Mouse (Mus musculus) forebrain, embryonic 16.5 days (tissue): ENCODE data around the gene Slc7a8. TPM values are rescaled to one million over a fixed set of nuclear protein-coding genes. Genes with fewer than 3 reads are reported as not detected.

Experiments used
- ATAC-seq: fragments of 200-750 bp; cut with Nextera tagmentation; 2 replicates; pipeline ENCODE4 v1.8.0; 2017; ENCODE audit warnings: mild to moderate bottlenecking, moderate library complexity
- H3K27ac ChIP-seq: fragments of 300-500 bp; sonication (generic); 2 replicates; pipeline ENCODE4 v1.5.1; 2014; ENCODE audit warnings: low read length, control low read depth
- H3K27me3 ChIP-seq: fragments of 300-500 bp; sonication (generic); replicated peaks from 2 replicates; pipeline ENCODE4 v1.6.1; 2014; ENCODE audit warnings: low read length; ENCODE audit not compliant: control insufficient read depth, insufficient read depth
- H3K36me3 ChIP-seq: fragments of 300-500 bp; sonication (generic); 2 replicates; pipeline ENCODE4 v1.6.1; 2014; ENCODE audit not compliant: control insufficient read depth, insufficient read depth
- H3K4me1 ChIP-seq: fragments of 300-500 bp; sonication (generic); replicated peaks from 2 replicates; pipeline ENCODE4 v1.6.1; 2014; ENCODE audit warnings: low read length; ENCODE audit not compliant: control insufficient read depth, insufficient read depth
- H3K4me2 ChIP-seq: fragments of 300-500 bp; sonication (generic); 2 replicates; pipeline ENCODE4 v1.6.1; 2014; ENCODE audit warnings: mild to moderate bottlenecking, low read length, control low read depth
- H3K4me3 ChIP-seq: fragments of 300-500 bp; sonication (generic); replicated peaks from 2 replicates; pipeline ENCODE4 v1.5.1; 2014; ENCODE audit warnings: mild to moderate bottlenecking, low read length, control low read depth
- H3K9ac ChIP-seq: fragments of 300-500 bp; sonication (generic); replicated peaks from 2 replicates; pipeline ENCODE4 v1.6.1; 2014; ENCODE audit warnings: low read depth, low read length, control low read depth
- H3K9me3 ChIP-seq: fragments of 300-500 bp; sonication (generic); 2 replicates; pipeline ENCODE4 v1.6.1; 2016; ENCODE audit warnings: low read length; ENCODE audit not compliant: control insufficient read depth
- WGBS: fragments of 180-500 bp; shearing (Covaris S2); extraction: QIAGEN DNeasy Blood & Tissue Kit; methylation state at CpG from one replicate; pipeline ENCODE4 v1.1.7; 2014; 5-methylcytosine and 5-hydroxymethylcytosine counted together
- polyA plus RNA-seq: library from polyadenylated mRNA; unstranded; fragments of >200 nt; fragmentation: Nextera tagmentation; extraction: Ambion mirVana; gene quantifications from 2 replicates; pipeline ENCODE4 v1.2.1, GENCODE M21; 2015

Slc7a8 gene
- polyA plus RNA-seq, 1 experiment from 2014 or later, result 8.7 TPM

DNA sequence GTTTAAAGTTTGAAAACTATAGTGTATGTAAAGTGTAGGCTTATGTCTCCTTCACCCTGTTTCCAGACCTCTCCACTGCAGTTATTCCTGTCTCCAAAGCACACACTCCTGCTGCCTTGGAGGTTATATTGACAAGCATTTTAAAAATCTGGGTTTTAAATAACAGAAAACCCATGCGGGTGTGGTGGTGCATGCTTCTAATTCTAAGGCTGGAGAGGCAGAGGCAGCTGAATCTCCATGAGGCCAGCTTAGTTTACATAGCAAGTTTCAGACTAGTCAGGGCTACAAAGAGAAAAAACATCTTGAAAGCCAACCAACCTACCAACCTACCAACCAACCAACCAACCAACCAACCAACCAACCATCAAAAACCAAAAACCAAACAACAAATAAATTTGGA is 66.3 kb downstream of the Slc7a8 start:
- no peak for ATAC-seq
- WGBS, result 83% methylated on average over 1 of the region's 1 CpGs
- H3K27me3 ChIP-seq, result no peaks in the 10 kb centered on the region
- H3K27ac ChIP-seq, result no peak overlapping the region
- H3K9me3 ChIP-seq, result no peaks in the 10 kb centered on the region
- H3K9ac ChIP-seq, result no peak overlapping the region
- H3K4me1 ChIP-seq, result peaks cover 7% of the 10 kb centered on the region
- no peak overlapping the region; the same call in 1 of the 2 replicates for H3K4me2 ChIP-seq
- no peak overlapping the region for H3K4me3 ChIP-seq
- H3K36me3 ChIP-seq, result no peaks in the 10 kb centered on the region

DNA sequence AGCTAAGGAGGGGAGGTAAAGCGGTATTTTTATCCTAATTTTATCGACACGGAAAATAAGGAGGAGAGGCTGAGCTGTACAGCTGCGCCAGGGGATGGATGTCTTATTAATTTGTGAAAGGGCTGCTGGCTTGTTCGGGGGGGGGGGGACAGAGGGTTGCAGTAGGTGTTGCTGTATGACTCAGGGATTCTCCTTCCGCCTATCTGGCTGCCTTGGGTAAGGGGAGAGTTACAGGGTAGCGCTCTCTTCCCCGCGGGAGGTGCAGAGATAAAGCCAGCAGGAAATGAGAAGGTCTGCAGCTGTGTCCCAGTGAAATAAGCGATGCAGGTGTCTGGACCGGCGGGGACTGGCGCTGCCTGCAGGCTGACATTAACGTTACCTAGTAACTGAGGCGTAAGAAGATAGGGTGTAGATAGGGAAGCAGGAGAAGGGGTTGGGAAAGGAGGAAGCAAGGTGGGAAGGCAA is 67.1 kb downstream of the Slc7a8 start:
- Histone ChIP-seq H3K4me1 (peaks cover 7% of the 10 kb centered on the region), H3K4me3 (peak overlapping the region; percentile 38), H3K27ac (no peak overlapping the region), H3K36me3 (no peaks in the 10 kb centered on the region), H3K9ac (peak overlapping the region; percentile 20), H3K4me2 (peak overlapping the region; percentile 58), H3K9me3 (no peaks in the 10 kb centered on the region), H3K27me3 (no peaks in the 10 kb centered on the region)
- WGBS, result 2% methylated on average over 15 of the region's 15 CpGs
- peak; percentile 50 for ATAC-seq

DNA sequence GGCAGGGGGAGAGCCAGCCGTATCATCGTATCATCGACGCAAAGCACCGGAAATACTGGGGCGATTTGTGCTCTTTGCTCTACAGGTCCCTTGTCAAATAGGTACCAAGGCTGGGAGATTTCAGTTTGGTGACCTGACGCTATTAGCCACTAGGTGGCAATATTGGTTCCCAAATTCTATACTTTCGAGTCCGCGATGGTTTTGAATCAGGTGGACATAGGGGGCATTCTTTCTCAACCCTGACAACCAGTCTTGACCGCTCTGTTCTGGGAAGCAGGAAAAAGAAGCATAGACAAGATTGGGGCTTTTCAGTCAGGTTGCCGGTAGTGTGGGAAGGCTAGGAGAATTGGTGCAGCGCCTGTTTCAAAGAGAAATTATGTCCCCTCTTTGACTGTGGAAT is 67.6 kb downstream of the Slc7a8 start:
- H3K9ac ChIP-seq, result peak overlapping the region; percentile 20
- H3K27me3 ChIP-seq, result no peaks in the 10 kb centered on the region
- peak; percentile 48 for ATAC-seq
- no peak overlapping the region for H3K27ac ChIP-seq
- H3K4me1 ChIP-seq, result peaks cover 7% of the 10 kb centered on the region
- peak overlapping the region; percentile 38 for H3K4me3 ChIP-seq
- H3K36me3 ChIP-seq, result no peaks in the 10 kb centered on the region
- peak overlapping the region; percentile 58 for H3K4me2 ChIP-seq
- H3K9me3 ChIP-seq, result no peaks in the 10 kb centered on the region
- under 1% methylated on average over 13 of the region's 13 CpGs for WGBS

DNA sequence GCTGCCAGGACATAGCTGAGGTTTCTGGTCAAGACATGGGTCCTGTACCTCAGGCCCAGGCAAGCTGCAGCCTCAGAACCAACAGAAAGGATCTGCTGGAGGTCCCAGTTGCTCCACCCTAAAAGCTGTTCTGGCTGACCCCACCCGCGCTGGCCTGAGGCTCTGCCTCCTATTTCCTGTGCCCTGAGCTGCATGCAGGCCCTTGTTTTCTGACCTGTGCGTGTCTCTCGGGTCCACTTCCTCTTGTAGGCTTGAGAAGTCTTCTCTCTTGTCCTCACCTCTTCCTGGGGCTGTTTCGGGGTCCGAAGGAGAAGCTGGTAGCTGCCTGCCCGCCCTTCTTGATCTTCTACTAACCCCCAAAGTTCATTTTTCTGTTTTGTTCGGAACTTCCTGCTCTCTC is 68.9 kb downstream of the Slc7a8 start:
- H3K9me3 ChIP-seq, result no peaks in the 10 kb centered on the region
- H3K36me3 ChIP-seq, result no peaks in the 10 kb centered on the region
- no peak overlapping the region for H3K27ac ChIP-seq
- WGBS, result 78% methylated on average over 8 of the region's 8 CpGs
- H3K4me2 ChIP-seq, result no peak overlapping the region
- no peak overlapping the region for H3K9ac ChIP-seq
- peaks cover 7% of the 10 kb centered on the region for H3K4me1 ChIP-seq
- H3K4me3 ChIP-seq, result no peak overlapping the region
- H3K27me3 ChIP-seq, result no peaks in the 10 kb centered on the region
- no peak for ATAC-seq

DNA sequence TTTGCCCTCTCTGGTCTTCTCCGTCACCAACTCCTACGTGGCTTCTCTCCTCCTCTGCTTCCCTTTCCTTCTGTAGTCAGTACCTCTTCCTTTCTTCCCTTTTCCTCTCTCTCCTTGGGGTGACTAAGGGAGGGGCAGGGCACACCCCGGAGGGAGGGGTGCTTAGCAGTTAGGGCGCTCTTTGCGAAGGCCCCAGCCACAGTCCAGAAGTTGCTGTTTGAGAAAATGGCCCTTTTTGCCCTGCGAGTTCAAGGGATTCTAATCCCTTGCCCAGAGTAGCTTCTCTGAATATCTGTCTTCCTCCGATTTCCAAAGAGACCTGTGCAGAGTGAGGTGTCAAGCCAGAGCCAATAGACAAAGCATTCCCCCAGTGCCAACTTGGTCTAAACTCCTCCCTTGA is 69.7 kb downstream of the Slc7a8 start, which contains the start of gene Cebpe:
Cebpe (minus strand) TSS at position 101 of the 400 bp plus-strand sequence.
- no peak within 1 kb of the TSS for H3K9ac ChIP-seq
- H3K4me2 ChIP-seq, result no peak within 1 kb of the TSS
- peaks cover 7% of the 10 kb centered on the region for H3K4me1 ChIP-seq
- no peaks in the 10 kb centered on the region for H3K36me3 ChIP-seq
- no peak within 1 kb of the TSS for H3K4me3 ChIP-seq
- 91% methylated on average over 7 of the region's 7 CpGs for WGBS
- no peak within 1 kb of the TSS for H3K27ac ChIP-seq
- H3K27me3 ChIP-seq, result no peaks in the 10 kb centered on the region
- ATAC-seq, result no peak
- no peaks in the 10 kb centered on the region for H3K9me3 ChIP-seq

DNA sequence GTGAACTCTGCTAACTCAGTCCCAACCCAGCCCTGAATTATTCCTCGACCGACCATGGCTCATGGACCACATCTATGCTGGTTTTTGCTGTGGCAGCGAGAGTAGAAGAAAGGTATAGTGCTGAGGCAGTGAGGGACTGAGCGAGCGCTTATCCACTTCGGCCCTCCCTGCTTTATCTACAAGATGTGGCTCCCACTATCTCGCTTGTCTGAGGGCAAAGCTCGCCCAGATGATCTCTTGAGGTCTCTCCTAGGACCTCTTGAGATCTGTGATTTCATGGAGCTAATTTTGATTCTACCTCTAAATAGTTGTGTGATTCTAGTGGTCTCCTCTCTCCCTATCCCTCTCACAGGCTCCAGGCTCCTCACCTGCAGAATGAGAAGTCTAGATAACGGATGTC is 72.7 kb downstream of the Slc7a8 start:
- H3K9ac ChIP-seq, result no peak overlapping the region
- H3K36me3 ChIP-seq, result no peaks in the 10 kb centered on the region
- no peak overlapping the region for H3K4me2 ChIP-seq
- H3K4me3 ChIP-seq, result no peak overlapping the region
- no peaks in the 10 kb centered on the region for H3K9me3 ChIP-seq
- no peaks in the 10 kb centered on the region for H3K27me3 ChIP-seq
- no peak overlapping the region for H3K27ac ChIP-seq
- ATAC-seq, result no peak
- 86% methylated on average over 9 of the region's 9 CpGs for WGBS
- H3K4me1 ChIP-seq, result peaks cover 2% of the 10 kb centered on the region; the same call in 1 of the 2 replicates

DNA sequence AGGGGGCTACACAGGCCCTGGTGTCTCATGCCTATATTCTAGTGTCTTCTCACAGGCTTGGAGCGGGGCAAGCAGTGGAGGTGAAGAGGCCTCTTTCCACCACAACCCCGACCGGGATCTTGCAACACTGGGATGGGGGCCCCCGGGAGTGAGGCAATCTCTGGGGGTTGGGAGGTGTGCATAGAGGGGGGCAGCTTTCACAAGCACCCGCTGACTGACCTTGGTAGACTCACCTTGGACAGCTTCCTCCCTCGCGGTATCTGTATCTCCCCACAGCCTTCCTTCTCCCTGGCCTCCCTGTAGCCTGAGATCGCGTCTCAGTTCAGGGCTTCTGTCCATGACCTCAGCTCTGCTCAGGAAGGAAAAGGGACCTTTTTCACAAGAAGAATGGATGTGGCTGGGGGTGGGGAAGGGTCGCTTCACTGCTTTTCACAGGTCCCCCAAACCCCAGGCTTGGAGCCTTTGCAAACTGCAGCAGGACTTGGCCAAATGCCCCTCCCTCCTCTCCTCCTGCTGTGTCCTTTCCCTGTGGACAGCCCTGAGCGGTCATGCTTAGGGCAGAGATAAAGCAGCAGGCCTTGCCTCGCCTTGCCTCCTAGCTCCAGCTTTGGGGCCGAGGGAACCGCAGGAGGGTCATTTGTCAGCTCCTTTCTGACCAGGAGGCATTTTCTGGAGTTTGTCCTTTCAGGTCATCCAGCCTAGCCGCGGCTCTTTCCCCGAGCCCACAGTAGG is 75.0 kb downstream of the Slc7a8 start:
- H3K4me3 ChIP-seq, result no peak overlapping the region
- H3K27me3 ChIP-seq, result 0 out of 2 replicates have a peak, but pooled peaks cover 2% of the 10 kb centered on the region
- no peaks in the 10 kb centered on the region for H3K36me3 ChIP-seq
- no peak overlapping the region for H3K27ac ChIP-seq
- 55% methylated on average over 17 of the region's 17 CpGs for WGBS
- H3K9ac ChIP-seq, result no peak overlapping the region
- H3K9me3 ChIP-seq, result no peaks in the 10 kb centered on the region
- ATAC-seq, result no peak
- H3K4me1 ChIP-seq, result no peaks in the 10 kb centered on the region
- no peak overlapping the region for H3K4me2 ChIP-seq

DNA sequence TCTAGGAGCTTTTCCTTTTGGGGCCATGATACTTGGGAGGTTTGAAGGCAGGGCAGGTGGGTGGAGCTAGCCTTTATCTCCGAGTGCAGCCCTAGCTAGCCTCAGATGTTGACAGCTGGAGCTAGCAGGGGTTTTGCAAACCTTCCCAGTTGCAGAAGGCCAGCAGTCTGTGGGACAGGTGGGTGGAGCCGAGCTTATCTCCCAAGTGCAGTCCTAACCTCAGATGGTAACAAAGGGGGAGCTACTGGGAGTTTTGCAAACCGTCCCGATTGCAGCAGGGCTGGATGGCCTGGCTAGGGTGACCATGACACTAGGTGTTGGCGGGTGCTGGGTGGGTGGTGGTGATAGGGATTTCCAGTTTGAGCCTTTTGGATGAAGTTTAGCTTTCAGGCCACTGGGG is 75.9 kb downstream of the Slc7a8 start:
- whole genome bisulfite sequencing, result 66% methylated on average over 5 of the region's 5 CpGs
- H3K4me3 ChIP-seq, result no peak overlapping the region
- ATAC-seq, result no peak

DNA sequence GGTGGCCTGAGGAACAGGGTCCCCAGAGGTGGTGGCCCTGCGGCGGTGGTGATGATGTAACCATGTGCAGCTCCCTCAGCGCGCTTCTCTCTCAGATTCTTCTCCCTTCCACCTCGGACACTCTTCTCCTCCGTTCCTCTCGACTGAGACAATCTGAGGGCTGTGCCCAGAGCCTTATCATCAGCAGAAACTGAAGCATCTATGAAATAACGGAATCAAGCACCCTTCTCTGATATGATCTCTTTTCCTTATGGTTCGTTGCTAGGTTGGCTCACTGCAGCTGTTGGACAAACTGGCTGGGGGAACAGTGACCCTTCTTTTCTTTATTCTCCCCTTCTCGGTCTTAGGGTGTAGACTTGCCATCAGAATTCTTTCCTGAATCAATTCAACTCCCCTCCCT is 78.5 kb downstream of the Slc7a8 start:
- ATAC-seq, result no peak
- 0 out of 2 replicates have a peak, but pooled peaks cover 2% of the 10 kb centered on the region for H3K27me3 ChIP-seq
- H3K27ac ChIP-seq, result no peak overlapping the region
- no peak overlapping the region for H3K4me3 ChIP-seq
- WGBS, result 71% methylated on average over 10 of the region's 10 CpGs
- H3K4me1 ChIP-seq, result no peaks in the 10 kb centered on the region
- H3K4me2 ChIP-seq, result no peak overlapping the region
- H3K9ac ChIP-seq, result no peak overlapping the region
- H3K36me3 ChIP-seq, result no peaks in the 10 kb centered on the region
- H3K9me3 ChIP-seq, result no peaks in the 10 kb centered on the region

More for the DNA sequence above, 75.9 kb downstream of the Slc7a8 start:
- Histone ChIP-seq H3K36me3 (no peaks in the 10 kb centered on the region), H3K4me2 (no peak overlapping the region), H3K9ac (no peak overlapping the region), H3K9me3 (no peaks in the 10 kb centered on the region), H3K27me3 (0 out of 2 replicates have a peak, but pooled peaks cover 2% of the 10 kb centered on the region), H3K4me1 (no peaks in the 10 kb centered on the region), H3K27ac (no peak overlapping the region)
